Mouse (Mus musculus) neural tube, embryonic 13.5 days (tissue): ENCODE measurements around the gene Tceal3. TPM values are rescaled to one million over a fixed set of nuclear protein-coding genes. Genes with fewer than 3 reads are reported as not detected.
"Not testable (repeated sequence)": the region's sequence is repeated elsewhere in the genome, so short reads cannot be mapped to it uniquely, and the experiment has no call there.

ENCODE experiments used
- ATAC-seq: fragments of 200-750 bp; cut with Nextera tagmentation; 2 replicates; pipeline ENCODE4 v1.8.0; 2017; ENCODE audit warnings: low read depth, mild to moderate bottlenecking, moderate TSS enrichment, moderate library complexity
- H3K27ac ChIP-seq: fragments of 300-500 bp; sonication (generic); replicated peaks from 2 replicates; pipeline ENCODE4 v1.5.1; 2015; ENCODE audit warnings: moderate library complexity, mild to moderate bottlenecking, inconsistent platforms
- H3K27me3 ChIP-seq: fragments of 300-500 bp; sonication (generic); 2 replicates; pipeline ENCODE4 v1.6.1; 2015; ENCODE audit warnings: mild to moderate bottlenecking, inconsistent platforms
- H3K36me3 ChIP-seq: fragments of 300-500 bp; sonication (generic); 2 replicates; pipeline ENCODE4 v1.6.1; 2015; ENCODE audit warnings: mild to moderate bottlenecking, inconsistent platforms
- H3K4me1 ChIP-seq: fragments of 300-500 bp; sonication (generic); replicated peaks from 2 replicates; pipeline ENCODE4 v1.6.1; 2015; ENCODE audit warnings: inconsistent platforms
- H3K4me2 ChIP-seq: fragments of 300-500 bp; sonication (generic); 2 replicates; pipeline ENCODE4 v1.6.1; 2015; ENCODE audit warnings: inconsistent platforms, mild to moderate bottlenecking, moderate library complexity
- H3K4me3 ChIP-seq: fragments of 300-500 bp; sonication (generic); 2 replicates; pipeline ENCODE4 v1.5.1; 2015; ENCODE audit warnings: mild to moderate bottlenecking, inconsistent platforms
- H3K9ac ChIP-seq: fragments of 300-500 bp; sonication (generic); 2 replicates; pipeline ENCODE4 v1.6.1; 2015; ENCODE audit warnings: moderate library complexity, mild to moderate bottlenecking, inconsistent platforms
- H3K9me3 ChIP-seq: fragments of 300-500 bp; sonication (generic); 2 replicates; pipeline ENCODE4 v1.6.1; 2016; ENCODE audit warnings: inconsistent platforms
- WGBS: fragments of 180-500 bp; shearing (Covaris S2); methylation state at CpG from one replicate; pipeline ENCODE4 v1.1.7; 2015; 5-methylcytosine and 5-hydroxymethylcytosine counted together
- polyA plus RNA-seq: library from polyadenylated mRNA; unstranded; fragments of >200 nt; fragmentation: Nextera tagmentation; extraction: Ambion mirVana; gene quantifications from 2 replicates; pipeline ENCODE4 v1.2.1, GENCODE M21; 2015

Tceal3 gene
- polyA plus RNA-seq, 1 experiment from 2014 or later: 48.5 TPM

DNA sequence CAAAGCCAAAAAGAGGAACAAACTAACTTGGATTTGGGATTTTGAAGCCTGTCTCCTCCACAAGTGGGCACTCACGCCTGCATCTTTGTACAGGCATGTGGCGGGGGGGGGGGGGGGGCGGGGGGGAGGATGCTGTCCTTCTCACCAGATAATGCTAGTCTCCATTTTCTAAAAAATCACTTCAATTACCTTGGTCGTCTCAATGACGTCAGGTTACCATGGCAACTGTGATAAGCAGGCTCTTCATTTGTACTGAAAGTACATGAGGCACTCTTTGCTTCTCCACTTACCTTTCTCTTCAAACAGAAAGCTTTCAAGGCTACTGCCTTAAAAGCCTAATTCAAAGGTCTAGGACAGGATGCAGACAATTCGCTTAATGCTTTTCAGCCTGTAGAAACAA, 49.1 kb downstream of the Tceal3 start:
- Histone ChIP-seq H3K4me3 (no peak overlapping the region), H3K27ac (no peak overlapping the region), H3K4me1 (no peaks in the 10 kb centered on the region), H3K27me3 (no peaks in the 10 kb centered on the region), H3K9ac (no peak overlapping the region), H3K9me3 (no peaks in the 10 kb centered on the region), H3K4me2 (no peak overlapping the region), H3K36me3 (no peaks in the 10 kb centered on the region)
- 42% methylated on average over 4 of the region's 6 CpGs for WGBS
- no peak for ATAC-seq

DNA sequence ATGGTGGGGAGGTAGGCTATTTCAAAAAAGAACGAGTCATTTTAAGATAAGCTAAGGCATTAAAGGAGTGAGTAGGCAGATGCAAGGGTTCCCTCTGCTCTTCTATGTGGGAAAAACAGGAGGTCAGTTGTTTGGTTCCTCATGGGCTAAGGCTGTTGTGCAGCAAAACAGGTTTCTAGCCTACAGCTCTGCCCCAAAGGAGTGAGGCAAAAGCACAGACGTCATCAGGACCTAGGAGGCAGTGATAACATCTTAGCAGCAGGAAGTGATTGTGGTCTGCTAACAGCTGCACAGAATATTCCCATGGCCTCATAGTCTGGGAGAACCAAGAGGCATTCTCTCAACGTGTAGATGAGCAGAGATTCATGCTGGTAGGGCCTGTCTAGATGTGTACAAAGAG, 55.2 kb downstream of the Tceal3 start:
- H3K4me1 ChIP-seq, H3K4me2 ChIP-seq, H3K4me3 ChIP-seq, H3K36me3 ChIP-seq, H3K9ac ChIP-seq, ATAC-seq, H3K9me3 ChIP-seq, H3K27me3 ChIP-seq, H3K27ac ChIP-seq: not testable (repeated sequence)
- 54% methylated on average over 3 of the region's 3 CpGs for WGBS

DNA sequence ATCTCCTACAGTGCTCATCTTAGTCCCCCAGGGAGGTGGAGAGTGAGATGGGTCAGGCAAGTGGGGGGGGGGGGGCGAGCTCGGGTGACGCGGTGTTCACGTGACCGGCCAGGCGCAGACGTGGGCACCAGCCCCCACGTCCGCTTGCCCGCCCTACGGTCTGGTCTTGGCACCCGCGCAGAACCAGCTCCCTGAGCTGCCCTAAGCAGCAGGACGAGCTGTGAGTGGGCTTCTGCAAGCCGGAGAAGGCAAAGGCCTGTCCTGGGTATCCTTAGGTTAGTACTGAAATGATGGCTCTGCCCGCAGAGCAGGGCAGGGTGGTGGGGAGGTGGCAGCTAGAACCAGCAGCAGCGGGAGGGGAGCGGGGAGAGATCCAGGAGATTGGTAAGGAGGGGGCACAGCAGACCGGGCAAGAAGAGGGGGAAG, 75.7 kb downstream of the Tceal3 start:
- no peaks in the 10 kb centered on the region for H3K36me3 ChIP-seq
- no peaks in the 10 kb centered on the region for H3K4me1 ChIP-seq
- 13% methylated on average over 13 of the region's 20 CpGs for WGBS
- ATAC-seq: peak; percentile 90
- H3K9ac ChIP-seq: peak overlapping the region; percentile 72
- H3K27ac ChIP-seq: no peak overlapping the region
- H3K9me3 ChIP-seq: no peaks in the 10 kb centered on the region
- peaks cover 6% of the 10 kb centered on the region; the same call in 1 of the 2 replicates for H3K27me3 ChIP-seq
- peak overlapping the region; percentile 66 for H3K4me2 ChIP-seq
- H3K4me3 ChIP-seq: peak overlapping the region; percentile 49

DNA sequence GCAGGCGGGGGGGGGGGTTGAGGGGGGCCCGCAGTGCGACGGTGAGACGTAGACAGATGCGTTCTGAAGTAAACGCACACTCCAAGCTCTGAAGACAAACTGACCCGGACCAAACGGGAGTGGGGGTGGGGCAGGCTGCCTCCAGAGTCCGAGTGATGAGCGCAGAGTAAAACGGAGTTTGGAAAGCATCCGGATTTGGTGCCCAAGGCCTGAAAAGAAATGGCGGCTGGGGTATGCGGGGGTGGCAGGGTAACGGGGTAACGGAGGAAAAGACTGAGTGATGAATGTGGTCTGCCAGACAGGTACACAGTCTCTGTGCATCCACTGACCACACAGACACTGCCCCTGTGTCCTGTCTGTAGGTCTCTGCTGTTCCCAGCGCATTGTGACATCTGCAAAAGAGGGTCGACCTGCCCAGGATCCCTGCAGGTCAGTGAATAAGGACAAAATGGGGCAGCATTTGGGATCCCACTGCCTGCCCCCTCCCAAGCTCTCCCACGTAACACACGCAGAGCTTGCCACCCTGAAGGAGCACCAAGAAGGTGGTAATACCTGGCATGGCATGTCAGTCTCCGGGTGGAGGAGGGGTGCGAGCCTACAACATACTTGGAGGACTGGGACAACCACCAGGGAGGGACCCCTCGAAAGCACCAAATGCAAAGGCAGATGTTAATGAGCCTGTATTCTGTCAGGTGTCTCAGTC, 76.3 kb downstream of the Tceal3 start:
- 26% methylated on average over 23 of the region's 24 CpGs for WGBS
- Histone ChIP-seq H3K4me2 (peak overlapping the region; percentile 66), H3K9ac (peak overlapping the region; percentile 72), H3K4me3 (peak overlapping the region; percentile 49)
- H3K27me3 ChIP-seq, H3K27ac ChIP-seq, H3K9me3 ChIP-seq, H3K4me1 ChIP-seq, H3K36me3 ChIP-seq: not testable (repeated sequence)
- ATAC-seq: peak; percentile 76

DNA sequence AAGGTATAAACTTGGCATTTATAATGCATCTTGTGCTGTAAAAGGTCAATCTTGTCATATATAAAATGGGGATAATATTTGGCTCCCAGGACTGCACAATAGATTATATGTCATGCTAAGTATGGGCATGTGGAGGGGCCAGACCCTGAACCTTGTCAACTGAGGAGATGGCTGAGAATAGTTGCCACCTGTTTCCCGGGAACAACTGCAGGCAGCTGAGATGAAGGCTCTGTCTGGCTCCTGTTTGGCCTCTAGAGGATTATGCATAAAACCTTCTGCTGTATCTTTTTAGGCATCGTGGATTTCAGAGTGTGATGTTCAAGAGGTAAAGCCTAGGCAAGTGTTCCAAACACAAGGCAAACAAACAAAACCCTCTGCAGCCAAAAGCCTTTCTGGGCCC, 78.2 kb downstream of the Tceal3 start:
- 72% methylated on average over 2 of the region's 2 CpGs for WGBS
- Histone ChIP-seq H3K9ac (no peak overlapping the region), H3K4me2 (no peak overlapping the region), H3K9me3 (no peaks in the 10 kb centered on the region), H3K27me3 (peaks cover 6% of the 10 kb centered on the region; the same call in 1 of the 2 replicates), H3K4me3 (no peak overlapping the region), H3K27ac (no peak overlapping the region), H3K36me3 (no peaks in the 10 kb centered on the region), H3K4me1 (no peaks in the 10 kb centered on the region)
- no peak for ATAC-seq

DNA sequence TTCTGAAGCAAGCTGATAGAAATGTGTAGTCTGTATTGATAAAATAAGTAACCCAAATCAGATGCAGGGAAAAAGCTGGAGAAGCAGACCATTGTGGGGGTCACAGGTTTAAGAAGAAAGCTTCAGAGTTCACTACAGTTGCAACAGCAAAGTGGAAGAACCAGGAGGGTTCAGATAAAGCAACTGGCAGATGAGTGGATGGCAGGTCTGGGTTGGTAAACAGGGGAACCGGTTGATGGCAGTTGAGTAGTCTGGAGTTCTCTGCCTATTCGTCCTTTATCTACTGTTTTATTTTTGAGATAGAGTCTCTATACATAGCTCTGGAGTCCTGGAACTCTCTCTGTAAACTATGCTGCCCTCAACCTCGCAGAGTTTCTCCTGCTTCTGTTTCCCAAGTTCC, 90.3 kb downstream of the Tceal3 start:
- Histone ChIP-seq H3K27ac (no peak overlapping the region), H3K4me3 (no peak overlapping the region), H3K36me3 (no peaks in the 10 kb centered on the region), H3K9me3 (no peaks in the 10 kb centered on the region), H3K4me1 (no peaks in the 10 kb centered on the region), H3K9ac (no peak overlapping the region), H3K4me2 (no peak overlapping the region), H3K27me3 (no peaks in the 10 kb centered on the region)
- 67% methylated on average over 3 of the region's 3 CpGs for WGBS
- ATAC-seq: no peak

DNA sequence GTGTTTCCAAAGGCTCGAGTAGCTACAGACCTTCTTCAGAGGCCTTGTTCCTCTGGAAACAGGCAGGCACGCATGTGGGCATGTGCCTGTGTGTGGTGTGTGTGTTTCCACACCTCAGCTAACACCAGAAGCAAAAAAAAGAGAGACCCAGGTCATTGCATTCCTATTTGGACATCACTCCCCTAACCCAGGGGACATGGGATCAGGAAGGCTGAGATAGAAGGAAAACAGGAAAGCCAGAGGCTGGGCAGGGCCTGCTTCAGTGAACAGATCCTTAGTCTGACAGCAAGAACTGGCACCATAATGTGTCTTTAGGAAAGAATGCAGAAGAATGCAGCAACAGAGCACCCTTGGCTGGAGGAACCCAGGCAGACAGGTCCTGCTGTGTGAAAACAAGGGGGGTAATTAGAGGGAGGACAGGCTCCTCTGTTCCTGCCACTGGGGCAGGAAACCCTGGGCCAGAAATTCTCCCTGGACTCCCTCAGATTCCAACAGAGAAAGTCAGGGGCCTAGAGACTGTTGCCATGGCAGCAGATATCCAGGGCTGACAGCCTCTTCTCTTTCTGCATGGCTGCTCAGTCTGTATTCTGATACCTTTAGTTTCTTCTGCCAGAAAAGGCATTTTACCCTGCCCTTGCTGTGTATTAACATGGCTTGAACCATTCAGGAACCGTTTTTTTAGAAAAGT, 101.1 kb downstream of the Tceal3 start:
- WGBS: 30% methylated on average over 2 of the region's 3 CpGs
- not testable (repeated sequence) for H3K9me3 ChIP-seq, H3K36me3 ChIP-seq, H3K4me2 ChIP-seq, H3K27me3 ChIP-seq, H3K4me1 ChIP-seq, H3K9ac ChIP-seq, H3K4me3 ChIP-seq
- peak; percentile 87 for ATAC-seq
- peak overlapping the region; percentile 69 for H3K27ac ChIP-seq

DNA sequence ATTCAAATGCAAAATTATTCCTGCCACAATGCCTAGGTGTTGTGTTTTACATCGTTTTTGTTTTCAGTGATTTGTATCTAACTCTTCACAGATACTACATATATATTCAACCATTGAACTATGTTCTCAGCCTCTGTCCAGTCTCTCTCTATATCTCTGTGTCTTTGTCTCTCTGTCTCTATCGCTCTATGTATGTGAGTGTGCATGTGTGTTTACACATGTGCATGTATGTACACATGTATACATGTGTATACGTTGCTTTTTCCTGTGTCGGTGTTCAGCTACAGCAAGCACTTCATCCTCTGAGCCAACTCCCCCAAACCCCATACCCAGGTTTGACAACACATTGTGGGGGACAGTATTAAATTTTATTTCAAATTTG, 101.6 kb downstream of the Tceal3 start:
- H3K36me3 ChIP-seq: no peaks in the 10 kb centered on the region
- H3K4me2 ChIP-seq: no peak overlapping the region
- no peak for ATAC-seq
- H3K4me3 ChIP-seq: no peak overlapping the region
- H3K27me3 ChIP-seq: no peaks in the 10 kb centered on the region
- H3K9ac ChIP-seq: no peak overlapping the region
- no peaks in the 10 kb centered on the region for H3K4me1 ChIP-seq
- H3K27ac ChIP-seq: 0 out of 2 replicates have a peak overlapping the region, but pooled peaks have one; percentile 23
- no peaks in the 10 kb centered on the region for H3K9me3 ChIP-seq
- WGBS: 74% methylated on average over 4 of the region's 4 CpGs

DNA sequence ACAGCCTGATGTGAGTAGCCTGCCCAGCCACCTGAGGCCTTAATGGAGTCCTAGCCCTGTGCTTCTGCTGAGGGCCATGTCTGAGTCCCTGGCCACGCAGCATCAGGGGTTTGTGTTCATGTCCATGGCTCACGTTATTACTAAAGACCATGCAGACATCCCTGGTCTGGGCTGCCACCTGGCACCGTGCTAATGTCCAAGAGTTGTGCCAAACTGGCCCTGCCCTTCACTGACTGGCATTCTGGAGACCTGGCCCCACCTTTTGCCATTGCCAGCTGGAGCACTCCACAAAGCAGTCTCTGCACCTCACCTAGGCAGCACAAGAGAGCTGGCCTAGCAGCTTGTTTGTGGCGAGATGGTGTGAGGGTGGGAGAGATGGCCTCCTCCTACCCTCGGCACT, 102.6 kb downstream of the Tceal3 start:
- no peak overlapping the region for H3K27ac ChIP-seq
- no peak for ATAC-seq
- whole genome bisulfite sequencing: 79% methylated on average over 5 of the region's 5 CpGs

DNA sequence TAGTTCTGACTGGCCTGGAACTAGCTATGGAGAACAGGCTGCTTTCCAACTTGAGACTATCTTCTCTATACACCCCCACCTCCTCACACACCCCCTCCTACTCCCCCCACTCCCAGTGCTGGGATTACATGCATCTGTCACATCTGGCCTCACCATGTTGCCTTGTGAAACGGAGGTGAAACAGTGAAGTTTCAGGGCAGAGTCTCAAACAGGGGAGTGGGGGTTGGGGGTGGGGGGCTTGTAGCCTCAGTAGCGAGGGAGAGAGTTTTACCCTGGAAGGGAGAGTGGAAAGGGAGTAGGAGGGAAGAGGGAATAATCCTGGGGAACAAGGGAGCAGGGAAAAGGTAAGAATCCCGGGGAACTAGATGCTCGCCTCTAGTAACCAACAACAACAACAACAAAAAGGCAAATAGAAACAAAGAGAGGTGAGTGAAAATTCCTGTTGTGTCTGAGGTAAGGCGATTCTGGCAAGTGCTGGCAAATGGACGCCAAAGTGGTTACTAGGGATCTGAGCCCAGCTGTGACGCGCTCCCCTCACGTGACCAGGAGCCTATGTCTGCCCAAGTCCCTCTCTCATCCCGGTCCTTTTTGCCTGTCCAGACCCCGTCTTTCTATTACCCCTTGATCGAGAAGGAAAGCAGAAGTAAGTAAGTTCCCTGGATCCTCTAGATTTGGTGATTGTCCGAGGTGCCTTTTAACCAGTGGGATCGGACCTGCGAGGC, 117.0 kb downstream of the Tceal3 start, which contains the start of gene Tceal1:
Gene Tceal1, plus strand, starts transcription at position 537 of the 722 bp plus-strand sequence.
- WGBS: 18% methylated on average over 15 of the region's 15 CpGs
- Histone ChIP-seq H3K27me3 (peaks cover 2% of the 10 kb centered on the region; the same call in 1 of the 2 replicates), H3K9ac (peak within 1 kb of the TSS; percentile 79), H3K9me3 (no peaks in the 10 kb centered on the region), H3K36me3 (no peaks in the 10 kb centered on the region), H3K4me3 (peak within 1 kb of the TSS; percentile 50), H3K27ac (peak within 1 kb of the TSS; percentile 92), H3K4me1 (no peaks in the 10 kb centered on the region; the same call in 1 of the 2 replicates), H3K4me2 (peak within 1 kb of the TSS; percentile 63)
- peak; percentile 97 for ATAC-seq

More for the DNA sequence above, 102.6 kb downstream of the Tceal3 start:
- Histone ChIP-seq H3K27me3 (no peaks in the 10 kb centered on the region), H3K9me3 (no peaks in the 10 kb centered on the region), H3K4me2 (no peak overlapping the region), H3K36me3 (no peaks in the 10 kb centered on the region), H3K9ac (no peak overlapping the region), H3K4me3 (no peak overlapping the region), H3K4me1 (no peaks in the 10 kb centered on the region)

DNA sequence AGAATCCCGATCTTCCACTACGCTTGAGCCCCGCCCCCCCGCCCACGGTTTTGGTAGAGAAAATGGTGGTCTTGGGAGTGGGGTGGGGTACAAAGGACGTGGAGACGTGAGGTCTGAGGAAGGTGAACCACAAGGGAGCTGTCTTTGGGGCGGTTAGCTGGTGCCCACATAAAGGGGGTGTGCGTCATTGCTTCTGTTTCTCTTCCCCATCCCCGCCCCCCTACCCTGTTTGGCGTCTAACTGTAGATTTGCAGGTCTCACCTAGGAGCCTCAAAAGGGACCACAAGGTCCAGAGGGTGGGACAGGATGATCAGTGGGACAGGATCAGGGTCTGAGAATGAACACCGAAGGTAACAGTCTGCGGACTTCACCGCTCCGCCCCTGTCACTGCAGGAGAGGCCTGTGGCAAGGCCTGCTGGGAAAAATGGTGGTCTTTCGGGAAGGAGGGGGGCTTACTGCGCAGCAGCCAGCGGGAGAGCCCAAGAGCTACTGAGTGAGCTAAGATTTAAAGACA, 117.6 kb downstream of the Tceal3 start:
- peak overlapping the region; percentile 92 for H3K27ac ChIP-seq
- no peaks in the 10 kb centered on the region for H3K36me3 ChIP-seq
- peak overlapping the region; percentile 63 for H3K4me2 ChIP-seq
- 13% methylated on average over 18 of the region's 18 CpGs for WGBS
- peaks cover 3% of the 10 kb centered on the region; the same call in 1 of the 2 replicates for H3K27me3 ChIP-seq
- peak overlapping the region; percentile 50 for H3K4me3 ChIP-seq
- H3K9me3 ChIP-seq: no peaks in the 10 kb centered on the region
- no peaks in the 10 kb centered on the region; the same call in 1 of the 2 replicates for H3K4me1 ChIP-seq
- ATAC-seq: peak; percentile 95
- peak overlapping the region; percentile 79 for H3K9ac ChIP-seq

DNA sequence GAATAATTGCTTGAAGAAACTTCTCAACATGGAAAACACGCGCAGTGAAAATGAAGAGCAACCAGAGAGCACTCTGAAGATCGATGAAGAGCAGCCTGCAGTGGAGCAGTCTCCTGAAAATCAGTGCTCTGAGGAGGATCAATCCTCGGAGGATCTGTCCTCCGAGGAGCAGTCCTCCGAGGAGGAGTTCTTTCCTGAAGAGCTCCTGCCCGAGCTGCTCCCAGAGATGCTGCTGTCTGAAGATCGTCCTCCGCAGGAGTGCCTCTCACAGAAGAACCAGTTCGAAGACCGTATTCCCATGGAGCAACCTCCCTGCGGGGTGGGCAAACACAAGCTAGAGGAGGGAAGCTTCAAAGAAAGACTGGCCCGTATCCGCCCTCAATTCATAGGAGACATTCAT, 118.1 kb downstream of the Tceal3 start:
- peaks cover 7% of the 10 kb centered on the region for H3K27me3 ChIP-seq
- WGBS: 23% methylated on average over 14 of the region's 14 CpGs
- H3K36me3 ChIP-seq: no peaks in the 10 kb centered on the region
- H3K4me3 ChIP-seq: peak overlapping the region; percentile 50
- peak; percentile 37 for ATAC-seq
- peak overlapping the region; percentile 92 for H3K27ac ChIP-seq
- no peaks in the 10 kb centered on the region for H3K9me3 ChIP-seq
- no peaks in the 10 kb centered on the region; the same call in 1 of the 2 replicates for H3K4me1 ChIP-seq
- H3K9ac ChIP-seq: peak overlapping the region; percentile 79
- peak overlapping the region; percentile 63 for H3K4me2 ChIP-seq
